Mouse (Mus musculus) v-Abl transformed pro-B cells (cell line): Measurements from ENCODE around the gene Rpl13a.

Source experiments
- in situ Hi-C, 2 experiments: fragments of 400-800 bp; cut with MboI; formaldehyde crosslinking; loops; one replicate each; pipeline ENCODE4 v1.15.1; 2025; ENCODE audit not compliant: unreplicated experiment in 2 of 2

Gene Rpl13a

DNA sequence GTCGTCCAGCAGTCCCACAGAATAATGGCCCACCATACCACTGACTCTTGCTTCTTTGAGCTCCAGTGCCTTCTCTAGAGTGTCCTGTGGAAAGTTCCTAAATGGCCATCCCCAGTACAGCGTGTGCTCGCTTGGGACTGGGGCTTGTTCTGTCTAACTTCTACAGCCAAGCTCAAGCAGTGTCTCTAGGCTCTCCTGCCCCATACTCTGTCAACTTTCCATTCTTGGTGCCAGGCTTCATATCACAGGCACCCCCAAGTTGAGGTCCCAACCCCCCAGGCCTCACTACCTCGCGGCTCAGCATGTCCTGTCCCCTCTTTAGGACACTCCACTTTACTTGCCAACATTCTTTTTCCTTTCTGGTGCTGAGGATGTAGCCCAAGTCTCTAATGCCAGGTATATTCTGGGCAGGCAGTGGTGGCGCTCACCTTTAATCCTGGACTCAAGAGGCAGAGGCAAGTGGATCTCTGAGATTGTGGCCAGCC, 31.8 kb upstream of the Rpl13a start:
- in situ Hi-C loops = no loop called here

GRCm38 (mm10) chr7:45158991-45159390, 30.4 kb upstream of the Rpl13a start:
- in situ Hi-C loops = loop anchor here in 1 of 2 experiments (5.0 to 10.0 kb wide), 2 partner anchors 38 to 174 kb away; partner anchors contain the start of gene Prmt1

DNA sequence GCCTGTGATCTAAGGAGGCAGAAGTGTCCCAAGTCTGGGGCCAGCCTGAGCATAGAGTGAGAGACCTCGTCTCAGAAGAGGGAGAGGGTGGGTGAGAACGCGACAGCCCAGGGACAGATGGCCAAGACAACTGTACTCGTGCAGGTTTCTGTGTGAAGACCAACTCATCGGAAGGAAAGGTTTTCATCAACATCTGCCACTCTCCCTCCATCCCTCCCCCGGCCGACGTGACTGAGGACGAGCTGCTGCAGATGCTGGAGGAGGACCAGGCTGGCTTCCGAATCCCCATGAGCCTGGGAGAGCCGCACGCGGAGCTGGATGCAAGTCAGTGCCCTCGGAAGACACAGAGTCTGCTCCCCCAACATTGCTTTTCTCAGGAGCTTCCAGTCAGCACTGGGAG, 28.9 kb upstream of the Rpl13a start:
- in situ Hi-C loops = loop anchor here in 1 of 2 experiments (5.0 to 10.0 kb wide), 2 partner anchors 40 to 173 kb away; partner anchors contain the start of gene Prmt1

- in situ Hi-C loops = loop anchor here in 1 of 2 experiments (5.0 to 10.0 kb wide), 2 partner anchors 41 to 171 kb away; partner anchors contain the start of gene Prmt1
Observed at GRCm38 (mm10) chr7:45156206-45156605, 27.6 kb upstream of the Rpl13a start.

DNA sequence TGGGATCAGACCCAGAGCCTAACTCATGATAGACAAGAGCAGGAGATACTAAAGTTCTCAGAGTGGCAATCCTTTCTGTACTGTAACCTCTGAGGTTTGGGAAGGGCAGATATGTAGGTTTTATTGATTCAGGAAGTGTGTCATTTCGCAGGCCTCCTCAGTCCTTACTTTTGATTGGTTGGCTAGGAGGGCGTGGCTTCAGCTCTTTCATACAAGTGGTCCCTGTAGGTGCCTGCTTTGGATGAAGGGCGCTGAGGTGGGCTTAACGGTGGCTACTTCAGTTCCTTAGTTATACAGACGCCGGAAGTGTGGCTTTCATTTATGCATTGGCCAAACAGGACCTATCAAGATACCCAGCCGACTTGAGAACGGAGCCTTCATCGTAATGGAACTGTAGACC, 27.0 kb upstream of the Rpl13a start:
- in situ Hi-C loops = loop anchor here in 1 of 2 experiments (5.0 to 10.0 kb wide), 2 partner anchors 42 to 171 kb away; partner anchors contain the start of gene Prmt1

DNA sequence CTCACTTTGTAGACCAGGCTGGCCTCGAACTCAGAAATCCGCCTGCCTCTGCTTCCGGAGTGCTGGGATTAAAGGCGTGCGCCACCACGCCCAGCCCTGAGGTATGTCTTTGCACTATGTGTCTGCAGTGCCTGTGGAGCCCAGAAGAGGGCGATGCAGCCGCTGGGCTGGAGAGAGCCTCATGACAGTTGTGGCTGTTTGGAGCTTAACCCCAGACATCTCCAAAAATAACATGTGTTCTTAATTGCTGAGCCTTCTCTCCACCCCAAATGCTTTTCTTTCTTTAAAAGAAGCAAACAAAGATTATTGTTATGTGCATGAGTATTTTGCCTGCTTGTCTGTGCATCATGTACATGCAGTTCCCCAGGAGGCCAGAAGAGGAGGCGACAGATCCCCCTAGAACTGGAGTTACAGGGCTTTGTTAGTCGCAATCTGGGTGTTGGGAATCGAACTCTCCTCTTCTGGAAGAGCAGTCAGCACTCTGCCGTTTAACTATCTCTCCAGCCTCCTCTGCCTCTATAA, 26.5 kb upstream of the Rpl13a start:
- in situ Hi-C loops = loop anchor here in 1 of 2 experiments (5.0 to 10.0 kb wide), 2 partner anchors 42 to 170 kb away; partner anchors contain the start of gene Prmt1

DNA sequence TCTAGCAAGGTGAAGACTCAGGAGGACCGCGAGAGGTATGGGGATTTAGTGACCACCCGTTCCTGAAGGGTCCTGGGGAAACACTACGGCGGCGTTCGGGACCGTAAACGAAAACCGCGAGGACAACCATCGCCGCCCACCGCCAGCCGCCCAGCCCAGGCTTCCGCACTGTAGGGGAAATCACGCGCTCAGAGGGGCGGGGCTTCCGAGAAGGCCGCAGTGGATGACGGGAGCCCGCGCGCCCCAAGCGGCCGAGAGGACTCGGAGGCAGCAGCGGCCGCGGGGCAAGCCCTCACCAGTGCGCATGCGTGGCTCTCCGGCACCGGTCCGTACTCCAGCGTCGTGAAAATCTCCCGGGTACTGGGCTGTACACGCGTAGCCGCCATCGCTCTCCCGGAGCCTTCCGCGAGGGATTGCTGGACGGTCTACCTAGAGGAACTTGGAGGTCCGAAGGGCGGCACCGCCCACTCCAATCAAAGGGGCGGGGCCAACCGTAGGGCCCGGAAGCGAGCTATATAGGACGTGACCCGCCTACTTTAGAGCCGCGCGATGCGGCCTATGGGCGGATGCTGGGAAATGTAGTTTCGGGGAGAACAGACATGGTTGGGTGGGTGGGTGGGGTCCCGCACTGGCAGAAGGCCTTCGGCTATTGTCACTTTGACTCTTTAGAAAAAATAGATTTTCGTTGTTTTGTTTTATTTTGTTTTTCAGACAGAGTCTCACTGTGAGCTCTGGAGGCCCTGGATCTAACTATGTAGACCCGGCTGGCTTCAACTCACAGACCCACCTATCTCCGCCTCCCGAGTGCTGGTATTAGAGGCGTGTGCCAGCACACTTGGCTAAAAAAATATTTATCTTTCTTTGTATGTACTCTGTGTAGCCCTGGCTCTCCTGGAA, 25.8 kb upstream of the Rpl13a start, which contains the start of the genes Pih1d1 and Aldh16a1:
Gene Pih1d1 (plus strand): TSS at position 208 of the 897 bp plus-strand sequence.
Gene Aldh16a1 (minus strand): TSS at position 489 of the 897 bp plus-strand sequence.
- in situ Hi-C loops = loop anchor here in 1 of 2 experiments (10.0 kb wide), 1 partner anchor 170 kb away; the partner anchor contains the start of gene Prmt1

DNA sequence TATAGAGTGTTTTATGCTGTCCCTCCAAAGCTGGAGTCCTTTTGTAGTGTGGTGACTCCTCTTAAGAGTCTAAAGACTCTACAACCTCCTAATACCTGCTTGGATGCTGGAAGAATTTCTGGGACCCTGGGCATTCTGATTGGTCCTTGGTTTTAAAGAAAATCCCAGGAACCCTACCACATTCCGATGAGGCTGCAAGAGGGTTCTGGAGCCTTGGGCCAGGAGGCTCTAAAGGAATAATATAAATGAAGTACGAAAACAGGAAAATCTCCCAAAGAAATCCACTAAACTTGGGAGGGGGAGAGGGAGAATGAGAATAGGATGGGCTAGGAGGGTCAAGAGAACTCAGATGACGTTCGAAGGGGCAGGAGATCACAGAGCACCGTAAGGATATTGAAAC, 25.0 kb upstream of the Rpl13a start:
- in situ Hi-C loops = loop anchor here in 1 of 2 experiments (10.0 kb wide), 1 partner anchor 169 kb away; the partner anchor contains the start of gene Prmt1

DNA sequence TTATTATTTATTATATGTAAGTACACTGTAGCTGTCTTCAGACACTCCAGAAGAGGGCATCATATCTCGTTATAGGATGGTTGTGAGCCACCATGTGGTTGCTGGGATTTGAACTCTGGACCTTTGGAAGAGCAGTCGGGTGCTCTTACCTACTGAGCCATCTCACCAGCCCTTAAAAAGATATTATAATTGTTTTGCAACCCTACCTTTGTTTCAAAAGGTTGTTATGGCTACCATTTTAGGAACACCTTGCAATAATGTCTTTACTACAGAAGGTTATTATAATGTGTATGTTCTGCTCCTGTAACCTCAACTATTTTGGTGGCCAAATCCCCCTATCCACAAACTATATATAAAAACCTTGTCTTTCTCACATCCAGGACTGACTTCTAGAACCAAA, 24.5 kb upstream of the Rpl13a start:
- in situ Hi-C loops = loop anchor here in 1 of 2 experiments (10.0 kb wide), 1 partner anchor 168 kb away; the partner anchor contains the start of gene Prmt1

- in situ Hi-C loops = loop anchor here in 1 of 2 experiments (10.0 kb wide), 1 partner anchor 167 kb away; the partner anchor contains the start of gene Prmt1
Observed at GRCm38 (mm10) chr7:45151303-45151702, 22.7 kb upstream of the Rpl13a start.

DNA sequence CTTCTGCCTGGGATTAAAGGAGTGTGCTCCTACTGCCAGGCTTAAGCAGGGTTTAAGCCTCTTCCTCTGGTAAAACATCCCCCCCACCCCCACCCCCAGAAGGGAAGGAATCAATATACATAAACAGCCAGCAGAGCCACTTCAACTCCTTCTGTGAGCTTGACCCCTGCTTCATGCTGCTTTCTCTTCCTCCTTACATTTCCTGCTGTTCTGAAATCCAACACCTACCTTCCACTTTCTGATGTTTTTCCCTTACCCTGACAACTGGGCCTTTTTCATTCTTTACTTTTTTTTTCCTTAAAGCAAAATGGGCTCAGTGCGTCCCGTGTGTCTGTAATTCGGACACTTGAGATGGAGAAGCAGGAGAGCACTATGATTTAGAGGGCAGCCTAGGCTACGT, 21.8 kb upstream of the Rpl13a start:
- in situ Hi-C loops = loop anchor here in 1 of 2 experiments (10.0 kb wide), 1 partner anchor 166 kb away; the partner anchor contains the start of gene Prmt1

GRCm38 (mm10) chr7:45149545-45149944, 21.0 kb upstream of the Rpl13a start:
- in situ Hi-C loops = no loop called here

DNA sequence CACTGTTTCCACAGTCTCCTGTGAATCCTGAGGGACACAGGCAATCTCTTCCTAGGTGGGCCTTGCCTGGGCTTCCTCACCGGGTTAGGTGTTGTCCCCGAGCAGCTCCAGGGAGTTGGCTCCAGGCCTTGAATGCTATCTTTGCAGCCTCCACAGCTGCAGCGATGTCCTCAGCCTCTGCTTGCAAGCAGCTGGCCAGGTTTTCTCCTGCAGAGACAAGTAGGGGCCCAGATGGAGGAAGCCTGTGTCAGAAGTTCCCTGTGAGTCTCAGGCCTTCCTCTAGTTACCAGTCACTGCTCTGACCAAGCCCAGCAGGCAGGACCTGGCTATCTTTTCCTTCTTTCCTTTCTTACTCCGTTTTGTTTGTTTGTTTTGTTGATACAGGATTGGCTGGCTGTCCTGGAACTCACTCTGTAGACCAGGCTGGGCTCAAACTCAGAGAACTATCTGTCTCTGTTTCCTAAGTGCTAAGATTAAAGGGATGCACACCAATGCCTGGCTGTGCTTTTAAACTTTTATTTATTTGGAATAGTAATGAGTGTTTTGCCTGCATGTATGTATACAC, 20.1 kb upstream of the Rpl13a start:
- in situ Hi-C loops = no loop called here

DNA sequence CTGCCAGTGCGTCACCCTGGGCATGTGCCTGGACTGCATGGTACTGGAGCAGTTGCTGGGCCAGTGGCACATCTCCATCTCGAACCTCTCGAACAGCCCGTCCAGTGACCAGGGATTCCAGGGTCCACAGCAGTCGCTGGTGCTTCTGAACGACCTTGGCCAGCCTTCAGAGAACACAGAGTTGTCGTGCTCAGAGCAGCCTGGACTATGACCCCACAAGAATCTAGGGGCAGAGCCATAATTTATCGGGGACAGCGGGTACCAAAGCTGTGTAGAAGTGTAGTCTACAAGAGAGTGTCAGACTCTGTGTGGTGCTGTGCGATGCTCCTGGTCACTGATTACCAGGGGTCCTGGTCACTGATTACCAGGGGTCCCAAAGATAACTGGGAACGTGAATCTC, 19.3 kb upstream of the Rpl13a start:
- in situ Hi-C loops = no loop called here

DNA sequence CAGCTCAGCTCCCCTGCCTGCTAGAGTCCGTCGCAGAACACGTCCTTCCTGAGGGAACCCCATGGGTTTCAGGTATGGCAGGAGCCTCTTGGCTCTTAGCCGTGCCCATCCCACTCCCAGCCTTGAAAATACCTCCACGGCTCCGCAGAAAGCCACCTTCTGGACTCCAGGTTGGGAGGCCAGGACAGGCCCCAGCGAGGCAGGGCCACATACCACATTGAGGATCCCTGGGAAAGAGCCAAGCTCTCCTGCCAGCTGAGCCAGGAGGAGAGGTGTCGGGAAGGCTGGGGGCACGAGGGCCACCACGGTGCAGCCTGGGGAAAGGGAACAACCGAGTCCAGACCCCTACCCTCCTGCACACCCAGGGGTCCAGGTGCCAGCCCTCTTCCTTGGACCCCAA, 18.7 kb upstream of the Rpl13a start:
- in situ Hi-C loops = no loop called here

- in situ Hi-C loops = no loop called here
Observed at GRCm38 (mm10) chr7:45145460-45145859, 16.9 kb upstream of the Rpl13a start.

GRCm38 (mm10) chr7:45144368-45145174, 16.0 kb upstream of the Rpl13a start:
- in situ Hi-C loops = no loop called here

- in situ Hi-C loops = no loop called here
Observed at GRCm38 (mm10) chr7:45141914-45142313, 13.4 kb upstream of the Rpl13a start.

DNA sequence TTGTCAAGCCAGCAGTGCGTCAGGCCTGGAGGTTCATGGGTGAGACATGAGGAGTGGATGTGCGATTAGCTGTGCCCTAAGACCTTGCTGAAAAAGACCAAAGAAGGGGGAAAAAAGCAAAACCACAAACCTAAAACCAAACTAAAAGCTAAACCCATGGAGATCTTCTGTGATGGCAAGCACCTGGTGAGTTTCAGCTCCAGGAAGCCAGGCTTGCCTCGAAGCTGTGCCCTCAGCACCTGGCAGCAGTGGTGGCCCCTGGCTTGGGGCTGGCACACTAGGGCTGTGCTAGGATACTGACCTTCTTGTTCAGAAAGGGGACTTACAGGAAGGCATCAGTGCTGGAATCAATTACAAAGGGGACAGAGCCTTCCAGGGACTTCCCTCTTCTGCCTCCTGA, 12.8 kb upstream of the Rpl13a start:
- in situ Hi-C loops = no loop called here
